Mouse (Mus musculus) monocyte, adult 59 days (primary cell): Measurements from ENCODE around the gene Tprg. TPM values are rescaled to one million over a fixed set of nuclear protein-coding genes. Genes with fewer than 3 reads are reported as not detected.

Experiments
- total RNA-seq, 2 experiments: library from RNA; stranded (reverse); gene quantifications; one replicate each; pipeline ENCODE4 v1.2.4; 2023

Gene Tprg
- not detected for total RNA-seq

GRCm38 (mm10) chr16:25286517-25286916 lies at the start of gene Tprg:
TSS of gene Tprg (plus strand) at chr16:25286817.

